Mouse (Mus musculus) gastrocnemius, adult 2 months (tissue): ENCODE results near the gene Vgll1. TPM values are rescaled to one million over a fixed set of nuclear protein-coding genes. Genes with fewer than 3 reads are reported as not detected.

Experiments
- DNase-seq: peaks from one replicate; pipeline ENCODE4 v3.0.0; 2022
- H3K27ac ChIP-seq: fragments of 200-600 bp; 2 replicates; pipeline ENCODE4 v1.8.1; 2022; ENCODE audit warnings: mild to moderate bottlenecking
- H3K4me3 ChIP-seq: fragments of 200-600 bp; 2 replicates; pipeline ENCODE4 v1.8.1; 2022; ENCODE audit warnings: mild to moderate bottlenecking, moderate library complexity
- CTCF ChIP-seq: fragments of 200-600 bp; IDR thresholded peaks from 2 replicates; pipeline ENCODE4 v1.8.1; 2022; ENCODE audit warnings: antibody characterized with exemption, mild to moderate bottlenecking, moderate library complexity
- intact Hi-C: fragments of 180-260 bp; cut with DNase I; formaldehyde crosslinking; loops from one replicate; pipeline ENCODE4 v1.15.1; 2025
- long read RNA-seq, 2 experiments: library from polyadenylated mRNA; stranded (forward); transcript quantifications; one replicate each; pipeline ENCODE4 v2.0.0; 2021
- total RNA-seq, 2 experiments: library from RNA; stranded (reverse); gene quantifications; 2 replicates each; pipeline ENCODE4 v1.2.3; 2021

The Vgll1 gene
- not detected for total RNA-seq
- long read RNA-seq, experiment 1, result 0 reads
- long read RNA-seq, experiment 2, result 0 reads

- intact Hi-C loops, result no loop called here
- no peak for DNase-seq
- Histone ChIP-seq H3K4me3 (no peak within 1 kb of the TSS), H3K27ac (no peak within 1 kb of the TSS)
- no peak for TF ChIP-seq CTCF
Observed at GRCm38 (mm10) chrX:57087806-57088205, at the start of gene Vgll1. Vgll1 (plus strand) TSS chrX:57088106.

GRCm38 (mm10) chrX:57042774-57043173 is 45.1 kb upstream of the Vgll1 start, which contains the start of gene Brs3:
Brs3 (plus strand) TSS chrX:57043074.
- Histone ChIP-seq H3K4me3 (no peak within 1 kb of the TSS), H3K27ac (no peak within 1 kb of the TSS)
- TF ChIP-seq CTCF, result no peak
- intact Hi-C loops, result no loop called here
- no peak for DNase-seq

GRCm38 (mm10) chrX:57043869-57044268 is 44.0 kb upstream of the Vgll1 start:
- intact Hi-C loops, result no loop called here
- TF ChIP-seq CTCF, result no peak
- H3K4me3 ChIP-seq, result no peak overlapping the region
- H3K27ac ChIP-seq, result no peak overlapping the region
- no peak for DNase-seq

- intact Hi-C loops, result loop anchor here (5.0 kb wide), 1 partner anchor 339 kb away; the partner anchor contains the start of gene Rbmx
- no peak for DNase-seq
- Histone ChIP-seq H3K27ac (peak overlapping the region; percentile 97), H3K4me3 (peak overlapping the region; percentile 86)
- TF ChIP-seq CTCF, result no peak
Observed at GRCm38 (mm10) chrX:57052848-57053173, 35.1 kb upstream of the Vgll1 start.

GRCm38 (mm10) chrX:57053174-57053992 is 34.5 kb upstream of the Vgll1 start, which contains the start of gene Htatsf1:
Htatsf1 (plus strand) TSS chrX:57053583.
- DNase-seq, result peak; percentile 85
- peak within 1 kb of the TSS; percentile 97 for H3K27ac ChIP-seq
- peak within 1 kb of the TSS; percentile 86 for H3K4me3 ChIP-seq
- intact Hi-C loops, result loop anchor here (5.0 kb wide), 1 partner anchor 339 kb away; the partner anchor contains the start of gene Rbmx
- no peak for TF ChIP-seq CTCF

- no peak for DNase-seq
- intact Hi-C loops, result loop anchor here (5.0 kb wide), 1 partner anchor 338 kb away; the partner anchor contains the start of gene Rbmx
- no peak for TF ChIP-seq CTCF
- peak overlapping the region; percentile 86 for H3K4me3 ChIP-seq
- H3K27ac ChIP-seq, result peak overlapping the region; percentile 97
Observed at GRCm38 (mm10) chrX:57053993-57054385, 33.9 kb upstream of the Vgll1 start.

GRCm38 (mm10) chrX:57081496-57081895 is 6.4 kb upstream of the Vgll1 start:
- intact Hi-C loops, result no loop called here
- Histone ChIP-seq H3K27ac (no peak overlapping the region), H3K4me3 (no peak overlapping the region)
- TF ChIP-seq CTCF, result no peak
- DNase-seq, result no peak

- no peak overlapping the region for H3K27ac ChIP-seq
- no peak for DNase-seq
- intact Hi-C loops, result no loop called here
- no peak overlapping the region for H3K4me3 ChIP-seq
- TF ChIP-seq CTCF, result no peak
Observed at GRCm38 (mm10) chrX:57103415-57103814, 15.5 kb downstream of the Vgll1 start.

GRCm38 (mm10) chrX:57106956-57107355 is 19.1 kb downstream of the Vgll1 start:
- no peak for DNase-seq
- intact Hi-C loops, result no loop called here

GRCm38 (mm10) chrX:57118143-57118542 is 30.2 kb downstream of the Vgll1 start:
- intact Hi-C loops, result no loop called here
- Histone ChIP-seq H3K27ac (no peak overlapping the region), H3K4me3 (no peak overlapping the region)
- TF ChIP-seq CTCF, result no peak
- DNase-seq, result no peak

More at GRCm38 (mm10) chrX:57106956-57107355, 19.1 kb downstream of the Vgll1 start:
- Histone ChIP-seq H3K27ac (no peak overlapping the region), H3K4me3 (no peak overlapping the region)
- no peak for TF ChIP-seq CTCF

- no peak for TF ChIP-seq CTCF
- DNase-seq, result no peak
- H3K27ac ChIP-seq, result no peak overlapping the region
- H3K4me3 ChIP-seq, result no peak overlapping the region
- intact Hi-C loops, result no loop called here
Observed at GRCm38 (mm10) chrX:57120768-57121167, 32.9 kb downstream of the Vgll1 start.

GRCm38 (mm10) chrX:57130633-57131032 is 42.7 kb downstream of the Vgll1 start:
- no peak for TF ChIP-seq CTCF
- intact Hi-C loops, result no loop called here
- Histone ChIP-seq H3K4me3 (no peak overlapping the region), H3K27ac (no peak overlapping the region)
- DNase-seq, result no peak

GRCm38 (mm10) chrX:57137627-57138026 is 49.7 kb downstream of the Vgll1 start:
- intact Hi-C loops, result no loop called here
- DNase-seq, result no peak
- Histone ChIP-seq H3K27ac (no peak overlapping the region), H3K4me3 (no peak overlapping the region)
- no peak for TF ChIP-seq CTCF

- Histone ChIP-seq H3K4me3 (no peak overlapping the region), H3K27ac (no peak overlapping the region)
- no peak for TF ChIP-seq CTCF
- no peak for DNase-seq
- intact Hi-C loops, result no loop called here
Observed at GRCm38 (mm10) chrX:57153520-57153919, 65.6 kb downstream of the Vgll1 start.

Other genes starting within 250 kb of the Vgll1 start
- not detected for gene Adgrg4, start 217.9 kb upstream of the Vgll1 start, total RNA-seq
- gene Brs3, start 45.0 kb upstream of the Vgll1 start, total RNA-seq, result not detected
- 10 to 100 TPM; 88.7 to 90.4 TPM for gene Htatsf1, start 34.5 kb upstream of the Vgll1 start, total RNA-seq
- gene Cd40lg, start 124.0 kb downstream of the Vgll1 start, total RNA-seq, result not detected